Mouse (Mus musculus): ENCODE data around the gene Klhl21. TPM values are rescaled to one million over a fixed set of nuclear protein-coding genes. Genes with fewer than 3 reads are reported as not detected.
"Not testable (repeated sequence)": the region's sequence is repeated elsewhere in the genome, so short reads cannot be mapped to it uniquely, and the experiment has no call there.

Gene Klhl21
- polyA plus RNA-seq, 2 experiments from 2014 or later = 2.2 to 4.2 TPM

GRCm38 (mm10) chr4:152026751-152027508, 18.3 kb downstream of the Klhl21 start:
- no peak for ATAC-seq

- peak; percentile 99 for ATAC-seq
Observed at GRCm38 (mm10) chr4:152027524-152027923, 18.9 kb downstream of the Klhl21 start, which contains the start of gene Zbtb48. Gene Zbtb48, minus strand, starts transcription at chr4:152027671.

DNA sequence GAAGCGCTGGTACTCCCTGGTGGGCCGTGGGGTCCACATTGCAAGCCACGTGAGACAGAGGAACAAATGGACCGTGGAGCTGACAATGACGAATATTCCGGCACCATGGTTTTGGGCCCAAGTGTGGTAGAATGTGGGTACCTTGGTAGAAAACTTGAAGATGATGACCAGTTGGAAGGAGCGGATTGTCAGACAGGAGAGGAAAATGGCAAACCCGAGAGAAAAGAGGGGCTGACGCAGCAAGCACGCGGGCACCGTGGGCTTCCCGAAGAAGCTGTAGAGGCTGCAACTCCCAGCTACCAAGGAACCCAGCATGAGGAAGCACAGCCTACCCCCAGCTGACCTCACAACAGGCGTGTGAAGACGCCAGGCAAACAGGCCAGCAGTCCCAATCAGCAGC, 19.9 kb downstream of the Klhl21 start:
- no peak for ATAC-seq

DNA sequence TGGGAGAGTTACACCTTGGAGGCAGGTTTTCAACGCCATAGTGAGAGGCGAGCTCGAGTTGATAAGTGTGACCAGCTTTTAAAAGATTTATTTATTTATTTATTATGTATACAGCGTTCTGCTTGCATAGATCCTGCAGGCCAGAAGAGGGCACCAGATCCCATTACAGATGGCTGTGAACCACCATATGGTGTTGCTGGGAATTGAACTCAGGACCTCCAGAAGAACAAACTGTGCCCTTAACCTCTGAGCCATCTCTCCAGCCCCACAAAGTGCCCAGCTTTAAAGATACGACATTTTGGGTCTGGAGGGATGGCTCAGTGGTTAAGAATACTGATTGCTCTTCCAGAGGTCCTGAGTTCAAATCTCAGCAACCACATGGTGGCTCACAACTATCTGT, 20.5 kb downstream of the Klhl21 start:
- no peak for ATAC-seq

GRCm38 (mm10) chr4:152029997-152030396, 21.4 kb downstream of the Klhl21 start:
- ATAC-seq = no peak

- ATAC-seq = no peak
Observed at GRCm38 (mm10) chr4:152032922-152033321, 24.3 kb downstream of the Klhl21 start.

DNA sequence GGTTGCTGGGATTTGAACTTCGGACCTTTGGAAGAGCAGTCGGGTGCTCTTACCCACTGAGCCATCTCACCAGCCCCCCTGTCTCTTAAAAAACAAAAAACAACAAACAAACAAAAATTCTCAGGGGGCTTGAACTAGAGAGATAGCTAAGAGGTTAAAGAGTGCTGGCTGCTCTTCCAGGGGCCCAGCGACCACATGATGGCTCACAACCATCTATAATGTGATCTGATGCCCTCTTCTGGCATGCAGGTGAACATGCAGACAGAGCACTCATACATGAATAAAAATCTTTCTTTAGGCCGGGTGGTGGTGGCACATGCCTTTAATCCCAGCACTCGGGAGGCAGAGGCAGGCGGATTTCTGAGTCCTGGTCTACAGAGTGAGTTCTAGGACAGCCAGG, 27.9 kb downstream of the Klhl21 start:
- ATAC-seq = not testable (repeated sequence)

- ATAC-seq = no peak
Observed at GRCm38 (mm10) chr4:152038225-152038984, 29.8 kb downstream of the Klhl21 start, which contains the start of gene Tas1r1. Gene Tas1r1, minus strand, starts transcription at chr4:152038568.

GRCm38 (mm10) chr4:152038985-152039830, 30.6 kb downstream of the Klhl21 start, which contains the start of gene Nol9:
Gene Nol9, plus strand, starts transcription at chr4:152039321.
- peak; percentile 91 for ATAC-seq

DNA sequence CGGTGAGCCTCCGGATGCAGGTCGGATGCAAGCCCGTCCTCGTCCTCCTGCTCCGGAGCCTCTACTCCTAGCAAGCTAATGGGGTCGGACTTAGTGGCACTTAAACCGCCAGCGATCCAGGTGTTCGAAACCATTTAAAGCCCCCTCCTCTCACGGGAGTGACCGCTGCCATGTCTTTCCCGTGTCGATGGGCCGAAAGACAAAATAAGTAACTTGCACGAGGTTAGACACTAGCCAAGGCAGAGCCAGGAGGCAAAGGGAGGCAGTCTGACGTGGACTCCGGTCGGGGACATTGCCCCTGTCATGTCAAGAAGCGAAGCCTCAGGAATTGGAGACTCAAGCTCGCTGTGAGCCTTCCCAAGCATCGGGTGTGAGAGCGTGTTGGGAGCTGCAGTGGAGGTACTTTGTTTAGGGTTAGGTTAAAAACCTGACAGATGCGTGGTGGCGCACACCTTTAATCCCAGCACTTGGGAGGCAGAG, 31.3 kb downstream of the Klhl21 start:
- ATAC-seq = no peak

GRCm38 (mm10) chr4:152041924-152042641, 33.5 kb downstream of the Klhl21 start:
- ATAC-seq = no peak

GRCm38 (mm10) chr4:152043171-152043570, 34.6 kb downstream of the Klhl21 start:
- no peak for ATAC-seq

DNA sequence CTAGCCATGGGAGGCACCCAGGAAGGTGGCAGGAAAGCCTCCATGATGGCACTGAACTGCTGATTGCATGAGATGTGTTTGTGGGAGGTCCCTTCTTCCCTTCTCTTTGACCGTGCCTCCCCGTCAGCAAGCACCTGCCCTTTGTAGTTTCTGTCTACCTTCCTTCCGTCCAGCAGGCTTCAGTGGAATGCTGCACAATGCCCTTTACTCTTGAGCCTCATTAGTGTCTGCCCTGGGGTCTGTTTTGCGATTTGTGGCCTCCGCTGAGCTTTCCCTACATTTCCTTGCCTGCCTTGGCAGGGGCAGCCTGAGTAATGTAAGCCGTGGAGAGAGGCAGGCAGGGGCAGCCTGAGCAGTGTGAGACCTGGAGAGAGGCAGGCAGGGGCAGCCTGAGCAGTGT, 36.0 kb downstream of the Klhl21 start:
- no peak for ATAC-seq

- no peak for ATAC-seq
Observed at GRCm38 (mm10) chr4:152062390-152063110, 53.9 kb downstream of the Klhl21 start.

- no peak for ATAC-seq
Observed at GRCm38 (mm10) chr4:152067280-152067679, 58.7 kb downstream of the Klhl21 start.

Other genes with a start within 250 kb of the Klhl21 start
- 10 to 100 TPM; 45.5 to 49.5 TPM for gene Camta1, start 146.9 kb upstream of the Klhl21 start, polyA plus RNA-seq (2017; shearing (Covaris generic))
- gene Dnajc11, start 75.1 kb upstream of the Klhl21 start, polyA plus RNA-seq (2017; shearing (Covaris generic)) = 10 to 100 TPM; 27.9 to 31.7 TPM
- 100 to 1,000 TPM in 1 of 2 experiments, 10 to 100 TPM in 1; 89.8 to 107 TPM for gene Thap3, start 19.8 kb upstream of the Klhl21 start, polyA plus RNA-seq (2017; shearing (Covaris generic))
- 1 to 10 TPM; 2.3 to 3.0 TPM for gene Phf13, start 12.5 kb upstream of the Klhl21 start, polyA plus RNA-seq (2017; shearing (Covaris generic))
- 10 to 100 TPM; 14.1 to 22.0 TPM for gene Zbtb48, start 18.9 kb downstream of the Klhl21 start, polyA plus RNA-seq (2017; shearing (Covaris generic))
- not detected for gene Tas1r1, start 29.8 kb downstream of the Klhl21 start, polyA plus RNA-seq (2017; shearing (Covaris generic))
- gene Nol9, start 30.5 kb downstream of the Klhl21 start, polyA plus RNA-seq (2017; shearing (Covaris generic)) = 10 to 100 TPM; 11.3 to 14.6 TPM
- gene Plekhg5, start 63.7 kb downstream of the Klhl21 start, polyA plus RNA-seq (2017; shearing (Covaris generic)) = 1 to 10 TPM; 1.3 to 2.6 TPM
- 100 to 1,000 TPM; 132 to 150 TPM for gene Tnfrsf25, start 107.1 kb downstream of the Klhl21 start, polyA plus RNA-seq (2017; shearing (Covaris generic))
- gene Espn, start 143.6 kb downstream of the Klhl21 start, polyA plus RNA-seq (2017; shearing (Covaris generic)) = 1 to 10 TPM; 6.9 to 8.3 TPM
- not detected for gene Hes2, start 150.1 kb downstream of the Klhl21 start, polyA plus RNA-seq (2017; shearing (Covaris generic))
- 100 to 1,000 TPM; 134 to 172 TPM for gene Acot7, start 169.3 kb downstream of the Klhl21 start, polyA plus RNA-seq (2017; shearing (Covaris generic))